Mouse (Mus musculus): ENCODE measurements around the gene Ddx47.

Ddx47 gene

GRCm38 (mm10) chr6:135065236-135065957 lies 54.0 kb downstream of the Ddx47 start, which contains the start of gene Gprc5a:
Gprc5a (plus strand) TSS chr6:135065651.
- H3K27me3 ChIP-seq (ENCODE audit: insufficient read depth, low read length): no peaks in the 10 kb centered on the region
- peak within 1 kb of the TSS; percentile 75 for H3K4me3 ChIP-seq (replicated peaks; ENCODE audit: low read length)
- no peaks in the 10 kb centered on the region for H3K9me3 ChIP-seq (ENCODE audit: low read length)
- no peaks in the 10 kb centered on the region for H3K36me3 ChIP-seq (ENCODE audit: insufficient read depth, low read length)
- peaks cover 64% of the 10 kb centered on the region for H3K4me1 ChIP-seq (replicated peaks; ENCODE audit: low read depth, low read length)
- TF ChIP-seq POU5F1 (IDR thresholded peaks at IDR 0.05; ENCODE audit: borderline replicate concordance, low read length) (no peak), NANOG (IDR thresholded peaks at IDR 0.05; ENCODE audit: borderline replicate concordance, low read length) (no peak), CTCF (conservative IDR thresholded peaks at IDR 0.05; ENCODE audit: low read length) (no peak)

GRCm38 (mm10) chr6:135066795-135067445 lies 55.5 kb downstream of the Ddx47 start:
- peak overlapping the region; percentile 75 for H3K4me3 ChIP-seq (replicated peaks; ENCODE audit: low read length)
- 0 out of 2 replicates have a peak, but pooled peaks cover 3% of the 10 kb centered on the region for H3K36me3 ChIP-seq (ENCODE audit: insufficient read depth, low read length)
- TF ChIP-seq NANOG (IDR thresholded peaks at IDR 0.05; ENCODE audit: borderline replicate concordance, low read length) (no peak), POU5F1 (IDR thresholded peaks at IDR 0.05; ENCODE audit: borderline replicate concordance, low read length) (no peak)
- H3K4me1 ChIP-seq (replicated peaks; ENCODE audit: low read depth, low read length): peaks cover 72% of the 10 kb centered on the region
- H3K9me3 ChIP-seq (ENCODE audit: low read length): no peaks in the 10 kb centered on the region
- no peaks in the 10 kb centered on the region for H3K27me3 ChIP-seq (ENCODE audit: insufficient read depth, low read length)

GRCm38 (mm10) chr6:135068221-135068620 lies 56.8 kb downstream of the Ddx47 start:
- Histone ChIP-seq H3K4me1 (replicated peaks; ENCODE audit: low read depth, low read length) (peaks cover 73% of the 10 kb centered on the region), H3K4me3 (replicated peaks; ENCODE audit: low read length) (no peak overlapping the region), H3K36me3 (ENCODE audit: insufficient read depth, low read length) (0 out of 2 replicates have a peak, but pooled peaks cover 3% of the 10 kb centered on the region), H3K27me3 (ENCODE audit: insufficient read depth, low read length) (no peaks in the 10 kb centered on the region), H3K9me3 (ENCODE audit: low read length) (no peaks in the 10 kb centered on the region)
- TF ChIP-seq POU5F1 (IDR thresholded peaks at IDR 0.05; ENCODE audit: borderline replicate concordance, low read length): no peak

GRCm38 (mm10) chr6:135069856-135070255 lies 58.4 kb downstream of the Ddx47 start:
- Histone ChIP-seq H3K9me3 (ENCODE audit: low read length) (no peaks in the 10 kb centered on the region), H3K4me1 (replicated peaks; ENCODE audit: low read depth, low read length) (peaks cover 73% of the 10 kb centered on the region), H3K4me3 (replicated peaks; ENCODE audit: low read length) (no peak overlapping the region), H3K27me3 (ENCODE audit: insufficient read depth, low read length) (no peaks in the 10 kb centered on the region), H3K36me3 (ENCODE audit: insufficient read depth, low read length) (0 out of 2 replicates have a peak, but pooled peaks cover 3% of the 10 kb centered on the region)
- no peak for TF ChIP-seq CTCF (conservative IDR thresholded peaks at IDR 0.05; ENCODE audit: low read length)
- TF ChIP-seq POU5F1 (IDR thresholded peaks at IDR 0.05; ENCODE audit: borderline replicate concordance, low read length): no peak
- TF ChIP-seq NANOG (IDR thresholded peaks at IDR 0.05; ENCODE audit: borderline replicate concordance, low read length): no peak

GRCm38 (mm10) chr6:135070347-135070746 lies 58.9 kb downstream of the Ddx47 start:
- Histone ChIP-seq H3K4me3 (replicated peaks; ENCODE audit: low read length) (no peak overlapping the region), H3K4me1 (replicated peaks; ENCODE audit: low read depth, low read length) (peaks cover 77% of the 10 kb centered on the region), H3K27me3 (ENCODE audit: insufficient read depth, low read length) (no peaks in the 10 kb centered on the region), H3K36me3 (ENCODE audit: insufficient read depth, low read length) (0 out of 2 replicates have a peak, but pooled peaks cover 3% of the 10 kb centered on the region), H3K9me3 (ENCODE audit: low read length) (no peaks in the 10 kb centered on the region)
- no peak for TF ChIP-seq CTCF (conservative IDR thresholded peaks at IDR 0.05; ENCODE audit: low read length)
- no peak for TF ChIP-seq NANOG (IDR thresholded peaks at IDR 0.05; ENCODE audit: borderline replicate concordance, low read length)
- no peak for TF ChIP-seq POU5F1 (IDR thresholded peaks at IDR 0.05; ENCODE audit: borderline replicate concordance, low read length)
